Mouse (Mus musculus) lung, postnatal 14 days (tissue): ENCODE measurements around the gene Itpk1.
"Not testable (repeated sequence)": the region's sequence is repeated elsewhere in the genome, so short reads cannot be mapped to it uniquely, and the experiment has no call there.

Source experiments
- DNase-seq: peaks from one replicate; pipeline ENCODE4 v3.0.0; 2021

Gene Itpk1

GRCm38 (mm10) chr12:102660906-102661651, 43.7 kb downstream of the Itpk1 start:
- no peak for DNase-seq

- DNase-seq = peak; percentile 32
Observed at GRCm38 (mm10) chr12:102653003-102653402, 51.7 kb downstream of the Itpk1 start.

- DNase-seq = no peak
Observed at GRCm38 (mm10) chr12:102652420-102652819, 52.3 kb downstream of the Itpk1 start.

GRCm38 (mm10) chr12:102651871-102652270, 52.9 kb downstream of the Itpk1 start:
- DNase-seq = no peak

- peak; percentile 46 for DNase-seq
Observed at GRCm38 (mm10) chr12:102651401-102651800, 53.3 kb downstream of the Itpk1 start.

- no peak for DNase-seq
Observed at GRCm38 (mm10) chr12:102650649-102651048, 54.1 kb downstream of the Itpk1 start.

- peak; percentile 66 for DNase-seq
Observed at GRCm38 (mm10) chr12:102647839-102648564, 56.7 kb downstream of the Itpk1 start.

- DNase-seq = no peak
Observed at GRCm38 (mm10) chr12:102646586-102647260, 58.0 kb downstream of the Itpk1 start.

GRCm38 (mm10) chr12:102645911-102646585, 58.7 kb downstream of the Itpk1 start:
- no peak for DNase-seq

GRCm38 (mm10) chr12:102643316-102643715, 61.4 kb downstream of the Itpk1 start:
- peak; percentile 74 for DNase-seq

GRCm38 (mm10) chr12:102640436-102641163, 64.1 kb downstream of the Itpk1 start:
- DNase-seq = no peak

- DNase-seq = no peak
Observed at GRCm38 (mm10) chr12:102638878-102639277, 65.9 kb downstream of the Itpk1 start.

GRCm38 (mm10) chr12:102637235-102637634, 67.5 kb downstream of the Itpk1 start:
- no peak for DNase-seq

GRCm38 (mm10) chr12:102634436-102635050, 70.2 kb downstream of the Itpk1 start:
- DNase-seq = no peak

- peak; percentile 53 for DNase-seq
Observed at GRCm38 (mm10) chr12:102633083-102633501, 71.6 kb downstream of the Itpk1 start.

- no peak for DNase-seq
Observed at GRCm38 (mm10) chr12:102631690-102632089, 73.0 kb downstream of the Itpk1 start.

- DNase-seq = not testable (repeated sequence)
Observed at GRCm38 (mm10) chr12:102630471-102630870, 74.3 kb downstream of the Itpk1 start.

- no peak for DNase-seq
Observed at GRCm38 (mm10) chr12:102628221-102628620, 76.5 kb downstream of the Itpk1 start.

- no peak for DNase-seq
Observed at GRCm38 (mm10) chr12:102627545-102627944, 77.2 kb downstream of the Itpk1 start.

GRCm38 (mm10) chr12:102626841-102627240, 77.9 kb downstream of the Itpk1 start:
- no peak for DNase-seq

- peak; percentile 78 for DNase-seq
Observed at GRCm38 (mm10) chr12:102625717-102626116, 79.0 kb downstream of the Itpk1 start.

GRCm38 (mm10) chr12:102625118-102625517, 79.6 kb downstream of the Itpk1 start:
- DNase-seq = no peak
